Mouse (Mus musculus) embryonic fibroblast, embryonic 13.5 days (primary cell): ENCODE results near the gene Crlf1. TPM values are rescaled to one million over a fixed set of nuclear protein-coding genes. Genes with fewer than 3 reads are reported as not detected.

Experiments
- H3K27ac ChIP-seq: 2 replicates; pipeline ENCODE4 v1.5.1; 2012; ENCODE audit warnings: low read length, control low read depth, inconsistent platforms; ENCODE audit not compliant: insufficient read depth
- H3K4me1 ChIP-seq: 2 replicates; pipeline ENCODE4 v1.6.1; 2011; ENCODE audit warnings: low read length; ENCODE audit not compliant: control insufficient read depth, insufficient read depth
- H3K4me3 ChIP-seq: 2 replicates; pipeline ENCODE4 v1.5.1; 2011; ENCODE audit warnings: mild to moderate bottlenecking, control low read depth, low read length; ENCODE audit not compliant: insufficient read depth
- CTCF ChIP-seq: IDR thresholded peaks from 2 replicates; pipeline ENCODE4 v1.5.1; 2011; ENCODE audit warnings: mild to moderate bottlenecking, control low read depth, low read length, moderate library complexity, borderline replicate concordance; ENCODE audit not compliant: insufficient read depth
- POLR2A ChIP-seq: IDR thresholded peaks from 2 replicates; pipeline ENCODE4 v1.6.1; 2011; ENCODE audit warnings: low read depth, mild to moderate bottlenecking, control low read depth, low read length, moderate library complexity
- polyA plus RNA-seq: library from polyadenylated mRNA; stranded (reverse); fragments of >200 nt; gene quantifications from 2 replicates; pipeline ENCODE4 v1.2.4, GENCODE M21; 2011; ENCODE audit warnings: low read depth; ENCODE audit not compliant: missing spikeins, insufficient read length

Crlf1 gene
- polyA plus RNA-seq, 1 experiment = 215 TPM

DNA sequence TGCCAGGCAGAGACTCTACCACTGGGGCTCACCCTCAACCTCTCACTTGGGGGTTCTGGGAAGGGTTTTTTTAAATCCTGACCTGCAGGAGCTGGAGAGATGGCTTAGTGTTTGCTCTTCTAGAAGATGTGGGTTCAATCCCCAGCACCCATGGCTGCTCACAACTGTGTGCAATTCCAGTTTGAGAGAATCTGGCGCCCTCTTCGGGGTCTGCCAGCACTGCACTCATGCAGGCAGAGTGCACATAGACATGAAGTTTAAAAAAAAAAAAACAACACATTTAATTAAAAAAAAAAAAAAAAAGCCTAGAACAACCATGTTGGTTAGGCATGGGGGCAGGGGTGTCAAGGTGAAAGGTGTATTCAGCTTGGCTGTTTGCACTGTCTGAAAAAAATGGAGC, 37.4 kb downstream of the Crlf1 start:
- H3K4me3 ChIP-seq = no peak overlapping the region
- no peak for TF ChIP-seq POLR2A
- TF ChIP-seq CTCF = no peak
- no peaks in the 10 kb centered on the region for H3K4me1 ChIP-seq
- H3K27ac ChIP-seq = no peak overlapping the region

DNA sequence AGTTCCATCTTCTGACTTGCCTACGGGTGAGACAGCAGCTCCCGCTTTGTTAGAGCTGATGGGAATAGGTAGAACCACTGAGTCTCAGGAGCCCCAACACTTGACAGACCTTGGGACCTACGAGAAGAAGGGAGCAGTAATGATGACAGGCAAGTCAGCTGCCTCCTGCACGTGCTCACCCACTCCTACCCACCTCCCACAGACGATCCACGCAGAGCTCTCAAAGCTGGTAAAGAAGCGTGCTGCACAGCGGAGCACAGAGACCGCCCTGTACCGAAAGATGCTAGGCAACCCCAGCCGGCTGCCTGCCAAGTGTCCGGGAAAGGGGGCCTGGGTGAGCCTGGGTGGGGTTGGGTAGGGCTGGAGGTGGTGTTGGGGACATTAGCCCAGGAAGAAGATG, 41.3 kb downstream of the Crlf1 start:
- TF ChIP-seq CTCF (no peak), POLR2A (no peak)
- Histone ChIP-seq H3K27ac (no peak overlapping the region), H3K4me1 (no peaks in the 10 kb centered on the region), H3K4me3 (no peak overlapping the region)

DNA sequence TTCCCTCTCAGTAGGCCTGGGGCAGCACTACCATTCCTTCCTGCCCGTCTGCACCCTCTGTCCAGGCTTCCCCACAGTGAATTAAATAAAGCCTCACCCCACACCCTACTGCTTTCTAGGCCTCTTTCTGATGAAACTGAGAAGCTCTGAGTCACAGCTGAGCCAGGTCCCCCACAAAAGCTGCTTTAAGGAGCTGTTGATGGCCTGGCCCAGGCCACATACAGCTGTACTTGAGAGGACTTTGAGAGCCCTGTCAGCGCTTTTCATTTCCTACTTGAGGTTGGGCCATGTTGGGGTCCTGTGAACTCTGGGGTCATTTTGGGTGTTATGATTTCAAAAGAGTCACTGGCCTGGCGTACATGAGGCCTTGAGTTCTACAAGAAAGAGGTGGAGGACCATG, 42.3 kb downstream of the Crlf1 start:
- Histone ChIP-seq H3K4me1 (no peaks in the 10 kb centered on the region), H3K27ac (no peak overlapping the region), H3K4me3 (no peak overlapping the region)
- TF ChIP-seq CTCF (no peak), POLR2A (no peak)

DNA sequence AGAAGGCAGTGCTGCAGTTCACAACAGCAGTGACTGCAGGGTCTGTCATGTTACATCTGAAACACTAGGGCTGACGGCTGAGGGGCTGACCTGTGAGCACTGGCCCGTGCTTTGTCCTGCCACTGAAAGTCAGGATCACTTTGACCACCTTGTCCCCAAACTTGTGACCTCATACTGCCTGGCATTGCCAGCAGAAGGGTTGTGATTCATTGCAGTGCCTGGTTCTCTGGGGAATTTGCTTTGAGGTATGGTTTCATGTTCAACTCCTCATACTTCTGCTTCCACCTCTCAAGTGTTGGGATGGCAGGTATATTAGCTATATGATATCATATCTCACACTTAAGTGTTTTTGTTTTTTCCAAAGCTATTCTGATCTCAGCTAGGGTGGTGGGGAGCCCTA, 42.7 kb downstream of the Crlf1 start:
- Histone ChIP-seq H3K27ac (no peak overlapping the region), H3K4me3 (no peak overlapping the region), H3K4me1 (no peaks in the 10 kb centered on the region)
- TF ChIP-seq CTCF (no peak), POLR2A (no peak)

DNA sequence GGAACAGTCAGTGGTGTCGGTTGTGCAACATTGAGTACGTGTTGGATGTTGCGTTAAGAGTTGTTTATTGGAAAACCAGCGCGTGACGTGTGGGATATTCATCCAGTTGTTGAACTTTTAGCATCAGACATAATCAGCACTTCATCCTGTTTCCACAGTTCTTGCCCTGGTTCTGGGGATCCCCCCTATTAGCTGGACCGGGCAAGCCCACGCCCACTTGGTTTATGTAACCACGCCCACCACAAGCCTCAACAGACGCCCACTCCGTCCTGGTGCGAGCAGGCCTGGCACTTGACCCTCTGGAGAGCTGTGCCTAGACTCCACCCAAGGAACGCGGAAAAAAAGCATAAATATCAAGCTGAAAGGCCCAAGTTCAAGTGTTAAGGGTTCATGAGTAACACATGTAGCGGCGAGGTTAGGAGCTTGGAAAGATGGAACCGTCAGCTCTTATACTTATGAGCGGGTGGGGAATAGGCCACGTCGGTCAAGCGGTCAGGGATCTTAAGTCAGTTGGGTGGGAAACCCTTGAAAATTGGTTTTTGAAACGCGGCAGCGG, 45.1 kb downstream of the Crlf1 start:
- Histone ChIP-seq H3K4me1 (peaks cover 3% of the 10 kb centered on the region; the same call in 1 of the 2 replicates), H3K27ac (peak overlapping the region; percentile 23), H3K4me3 (peak overlapping the region; percentile 44)
- TF ChIP-seq CTCF (no peak), POLR2A (no peak; the same call in 1 of the 2 replicates)

DNA sequence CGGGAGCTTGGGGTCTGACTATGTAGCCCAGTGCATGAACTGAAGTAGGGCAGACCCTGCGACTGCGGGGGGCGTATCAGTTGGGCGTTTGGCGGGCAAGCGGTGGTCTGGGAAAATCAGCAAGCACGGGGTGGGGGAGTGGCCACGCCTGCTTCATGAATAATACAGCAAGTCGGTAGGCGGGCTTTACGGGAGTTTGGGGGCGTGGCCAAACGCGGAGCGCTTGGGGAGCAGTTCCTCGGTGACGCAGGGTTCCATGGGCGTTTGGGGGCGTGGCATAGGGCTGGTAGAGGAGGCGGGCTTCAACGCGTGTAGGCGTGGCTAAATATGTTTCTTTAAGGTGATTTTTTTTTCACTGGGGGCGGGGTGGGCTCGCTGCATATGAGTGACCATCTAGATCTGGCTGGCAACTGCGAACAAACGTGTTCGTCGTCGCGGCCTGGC, 45.7 kb downstream of the Crlf1 start:
- H3K4me1 ChIP-seq = peaks cover 3% of the 10 kb centered on the region; the same call in 1 of the 2 replicates
- TF ChIP-seq CTCF (no peak), POLR2A (no peak; the same call in 1 of the 2 replicates)
- H3K27ac ChIP-seq = peak overlapping the region; percentile 89
- H3K4me3 ChIP-seq = peak overlapping the region; percentile 58

DNA sequence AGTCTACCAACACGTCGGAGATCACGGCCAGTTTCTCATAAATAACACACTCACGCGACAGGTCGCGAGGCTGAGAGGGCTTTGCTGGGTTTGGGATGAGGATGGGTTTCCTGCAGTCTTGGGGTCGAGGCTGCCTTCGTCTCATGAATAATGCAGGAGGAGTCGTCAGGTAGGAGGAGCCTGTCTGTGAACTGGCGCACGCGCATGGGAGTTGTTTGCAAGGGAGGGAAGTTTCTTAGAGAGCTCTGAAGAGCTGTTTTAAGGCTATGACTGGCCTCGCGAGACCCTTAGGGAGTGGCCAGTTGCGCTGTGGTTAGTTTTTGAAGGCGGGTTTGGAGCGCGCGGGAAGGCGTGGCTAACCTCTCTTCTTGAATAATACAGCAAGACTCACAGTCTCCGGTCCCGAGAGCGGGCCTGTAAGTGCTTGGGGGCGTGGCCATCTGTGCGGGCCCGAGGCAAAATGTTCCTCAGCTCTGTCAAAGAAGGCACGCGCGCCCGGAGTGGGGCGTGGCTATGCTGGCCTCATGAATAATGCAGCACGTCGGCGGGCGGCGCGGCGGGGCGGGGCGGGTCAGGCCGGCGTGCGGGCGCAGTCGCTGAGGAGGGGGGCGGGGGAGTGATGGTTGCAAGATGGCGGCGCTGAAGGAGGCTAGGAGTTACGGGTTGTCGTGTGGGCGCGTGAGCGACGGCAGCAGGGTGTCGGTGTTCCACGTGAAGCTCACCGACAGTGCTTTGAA, 46.3 kb downstream of the Crlf1 start, which contains the start of gene Ell:
TSS of gene Ell (plus strand) at position 381 of the 737 bp plus-strand sequence.
- TF ChIP-seq POLR2A = peak; percentile 92
- no peak for TF ChIP-seq CTCF
- Histone ChIP-seq H3K4me3 (peak within 1 kb of the TSS; percentile 97), H3K27ac (peak within 1 kb of the TSS; percentile 89), H3K4me1 (peaks cover 3% of the 10 kb centered on the region; the same call in 1 of the 2 replicates)

DNA sequence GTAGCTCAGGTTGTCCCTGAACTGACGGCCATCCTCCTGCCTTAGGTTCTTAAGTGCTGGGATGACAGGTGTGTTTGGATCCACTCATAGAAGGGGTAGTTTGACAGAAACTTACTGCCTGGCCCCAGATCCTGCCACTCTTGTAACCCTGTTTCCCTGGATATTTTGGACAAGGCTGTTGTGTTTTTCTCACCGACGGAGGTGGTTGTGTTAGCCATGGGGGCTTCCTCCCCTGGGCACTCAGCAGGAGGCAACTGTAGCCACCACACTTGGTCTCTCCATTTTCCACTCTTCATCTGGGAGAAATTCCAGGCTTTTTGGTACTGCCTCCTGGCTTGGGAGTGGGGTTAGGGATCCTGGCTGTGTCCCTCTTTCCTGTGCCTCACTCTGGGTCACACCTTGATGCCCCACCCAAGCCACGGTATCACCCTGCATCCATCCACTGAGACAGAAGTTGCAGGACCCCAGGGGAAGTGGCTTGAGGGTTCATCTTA, 47.1 kb downstream of the Crlf1 start:
- no peak for TF ChIP-seq POLR2A
- no peak for TF ChIP-seq CTCF
- Histone ChIP-seq H3K4me3 (peak overlapping the region; percentile 97), H3K4me1 (peaks cover 3% of the 10 kb centered on the region; the same call in 1 of the 2 replicates), H3K27ac (peak overlapping the region; percentile 86)

DNA sequence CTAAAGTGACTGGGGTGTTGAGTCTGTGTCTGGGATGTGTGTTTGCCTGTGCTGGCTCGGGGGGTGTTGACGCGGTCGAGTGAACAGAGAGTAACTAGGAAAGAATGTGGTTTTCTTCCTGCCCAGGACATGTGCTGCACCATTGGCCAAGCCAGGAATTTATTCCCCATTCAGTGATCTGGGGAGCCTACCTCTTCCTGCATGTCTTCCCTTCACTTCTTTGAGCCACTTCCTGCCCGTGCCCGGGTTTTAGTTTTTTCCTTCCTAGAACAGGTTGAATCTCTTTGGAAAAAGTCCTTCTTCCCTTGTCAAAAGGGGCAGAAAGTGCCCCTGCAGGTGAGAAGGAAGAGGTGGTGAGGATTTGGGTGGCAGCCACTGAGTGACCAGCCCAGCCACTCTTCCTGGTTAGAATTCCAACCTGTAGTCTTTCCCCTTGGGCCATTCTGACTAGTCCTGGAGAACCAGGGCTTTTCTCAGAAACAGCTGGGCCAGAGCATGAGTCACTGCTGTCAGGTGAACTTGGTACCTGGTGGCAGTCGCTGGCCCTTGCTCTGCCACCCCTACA, 47.6 kb downstream of the Crlf1 start:
- Histone ChIP-seq H3K4me3 (peak overlapping the region; percentile 97), H3K27ac (peak overlapping the region; percentile 86), H3K4me1 (peaks cover 3% of the 10 kb centered on the region; the same call in 1 of the 2 replicates)
- TF ChIP-seq CTCF (no peak), POLR2A (no peak; the same call in 1 of the 2 replicates)
